11 mouse cellular contexts compared by ENCODE assay signal in genomic region chr8:90371611-90372222, GRCm38 (mm10). TPM values are rescaled to one million over a fixed set of nuclear protein-coding genes. Genes with fewer than 3 reads are reported as not detected.
DNase-seq lines count a peak whose midpoint lies in the region; ATAC-seq and TF ChIP-seq lines count a peak whose summit lies in the region.
"Had no signal": no experiment of that assay in that cellular context is flagged by ENCODE, and none has a peak within 500 bp of the region (broad histone marks: within the 10 kb centered on the region; RNA-seq: fewer than 3 reads in every experiment).

No protein-coding gene starts in this region.

- DNase-seq in intestine, embryonic 14.5 days (ENCODE audit: low spot score), result peak; percentile 50
- peak; percentile 81 for DNase-seq in brain, embryonic 14.5 days (ENCODE audit: low read depth)
- peak; percentile 79 for DNase-seq in cerebellum, adult 9-10 months
- peak; percentile 26 for DNase-seq in kidney, adult 9 months
- DNase-seq in urinary bladder, postnatal 14 days (ENCODE audit: low spot score), result no peak
- DNase-seq: thymus, adult 18-20 months had no signal

- no peak overlapping the region for H3K4me3 ChIP-seq in intestine, embryonic 14.5 days (ENCODE audit: low read depth, low read length)
- no peak overlapping the region for H3K4me3 ChIP-seq in intestine, postnatal 0 days (ENCODE audit: low read depth, low read length)
- H3K4me3 ChIP-seq: liver, embryonic 15.5 days had no signal

- no peak for ATAC-seq in intestine, embryonic 14.5 days (replicated peaks; ENCODE audit: low FRiP score, low TSS enrichment, low read depth)
- no peak for ATAC-seq in intestine, postnatal 0 days
- no peak for ATAC-seq in erythroblast, adult 5-6 weeks (replicated peaks; ENCODE audit: low FRiP score, poor library complexity, severe bottlenecking)

- H3K9ac ChIP-seq in intestine, embryonic 14.5 days (ENCODE audit: low read length), result no peak overlapping the region
- H3K9ac ChIP-seq in intestine, postnatal 0 days (ENCODE audit: low read depth, low read length), result no peak overlapping the region
- H3K9ac ChIP-seq: liver, embryonic 15.5 days had no signal

- 80% methylated on average over 10 of the region's 10 CpGs for WGBS in intestine, embryonic 14.5 days
- WGBS in intestine, postnatal 0 days, result 74% methylated on average over 10 of the region's 10 CpGs

- no peak overlapping the region for H3K4me2 ChIP-seq in intestine, embryonic 14.5 days (ENCODE audit: low read length)
- no peak overlapping the region for H3K4me2 ChIP-seq in intestine, postnatal 0 days (replicated peaks; ENCODE audit: low read depth)
- H3K4me2 ChIP-seq: liver, embryonic 15.5 days; midbrain, embryonic 11.5 days had no signal

- no peaks in the 10 kb centered on the region for H3K27me3 ChIP-seq in intestine, embryonic 14.5 days (replicated peaks; ENCODE audit: control insufficient read depth, insufficient read depth, low read length)
- no peaks in the 10 kb centered on the region for H3K27me3 ChIP-seq in intestine, postnatal 0 days (replicated peaks; ENCODE audit: control insufficient read depth, insufficient read depth, low read length)
- H3K27me3 ChIP-seq: liver, embryonic 15.5 days had no signal

- TF ChIP-seq POLR2A in brain, embryonic 14.5 days (IDR thresholded peaks at IDR 0.05; ENCODE audit: borderline replicate concordance, extremely low read depth, insufficient read depth, insufficient read length, poor library complexity, severe bottlenecking), result no peak

- 0 out of 2 replicates have a peak, but pooled peaks cover 4% of the 10 kb centered on the region for H3K4me1 ChIP-seq in intestine, embryonic 14.5 days (replicated peaks; ENCODE audit: control insufficient read depth, insufficient read depth, low read length)
- H3K4me1 ChIP-seq in intestine, postnatal 0 days (replicated peaks; ENCODE audit: control insufficient read depth, insufficient read depth, low read length), result no peaks in the 10 kb centered on the region
- H3K4me1 ChIP-seq: liver, embryonic 15.5 days had no signal

- H3K27ac ChIP-seq in intestine, embryonic 14.5 days (ENCODE audit: low read depth), result no peak overlapping the region
- H3K27ac ChIP-seq in intestine, postnatal 0 days (ENCODE audit: low read depth, low read length), result no peak overlapping the region
- H3K27ac ChIP-seq: liver, embryonic 15.5 days had no signal

- H3K9me3 ChIP-seq in intestine, embryonic 14.5 days (ENCODE audit: control insufficient read depth, low read length), result no peaks in the 10 kb centered on the region
- H3K9me3 ChIP-seq in intestine, postnatal 0 days (ENCODE audit: control insufficient read depth), result no peaks in the 10 kb centered on the region
- H3K9me3 ChIP-seq: liver, embryonic 15.5 days had no signal

- no peaks in the 10 kb centered on the region for H3K36me3 ChIP-seq in intestine, embryonic 14.5 days (ENCODE audit: control insufficient read depth, insufficient read depth, low read length)
- no peaks in the 10 kb centered on the region for H3K36me3 ChIP-seq in intestine, postnatal 0 days (ENCODE audit: control insufficient read depth, insufficient read depth)
- H3K36me3 ChIP-seq: liver, embryonic 15.5 days had no signal

- TF ChIP-seq CTCF in intestine, postnatal 0 days (IDR thresholded peaks at IDR 0.05; ENCODE audit: low read depth), result no peak
- TF ChIP-seq CTCF in brain, embryonic 14.5 days (IDR thresholded peaks at IDR 0.05; ENCODE audit: borderline replicate concordance, extremely low read depth, insufficient read depth, insufficient read length), result no peak

RNA-seq across cellular contexts. Expression of gene Tox3, which starts 23.6 kb away (rescaled TPM):
- polyA plus RNA-seq in intestine, embryonic 14.5 days (2014; fragmentation: Nextera tagmentation; extraction: Ambion mirVana), result 6.1 and 8.5 TPM in 2 replicates
- polyA plus RNA-seq in intestine, postnatal 0 days (2015; fragmentation: Nextera tagmentation; extraction: Ambion mirVana), result 2.0 and 2.1 TPM in 2 replicates
- 88.1 and 90.0 TPM in 2 replicates for polyA plus RNA-seq in brain, embryonic 14.5 days (2012; rRNA removed)
- total RNA-seq in erythroblast, adult 5-6 weeks (2015; ENCODE audit: low replicate concordance), result not detected in 2 replicates
- not detected in 2 replicates for total RNA-seq in erythroblast, adult 5-6 weeks (2017; ENCODE audit: low replicate concordance)
- total RNA-seq: granulocyte monocyte progenitor cell, adult 5-6 weeks had no signal
